Mouse (Mus musculus) limb, embryonic 15.5 days (tissue): ENCODE data around the gene Sart1. TPM values are rescaled to one million over a fixed set of nuclear protein-coding genes. Genes with fewer than 3 reads are reported as not detected.
A peak's percentile ranks its signal among the peaks of the same experiment; 100 is the strongest.

ENCODE experiments used
- ATAC-seq: fragments of 200-750 bp; cut with Nextera tagmentation; 2 replicates; pipeline ENCODE4 v1.8.0; 2017; ENCODE audit warnings: low read depth, moderate TSS enrichment; ENCODE audit not compliant: insufficient number of reproducible peaks, low FRiP score, low TSS enrichment
- H3K27ac ChIP-seq: fragments of 300-500 bp; sonication (generic); 2 replicates; pipeline ENCODE4 v1.5.1; 2015; ENCODE audit warnings: moderate library complexity, mild to moderate bottlenecking, inconsistent platforms
- H3K27me3 ChIP-seq: fragments of 300-500 bp; sonication (generic); 2 replicates; pipeline ENCODE4 v1.6.1; 2015; ENCODE audit warnings: inconsistent platforms
- H3K36me3 ChIP-seq: fragments of 300-500 bp; sonication (generic); 2 replicates; pipeline ENCODE4 v1.6.1; 2015; ENCODE audit warnings: inconsistent platforms
- H3K4me1 ChIP-seq: fragments of 300-500 bp; sonication (generic); 2 replicates; pipeline ENCODE4 v1.6.1; 2015; ENCODE audit warnings: inconsistent platforms
- H3K4me2 ChIP-seq: fragments of 300-500 bp; sonication (generic); 2 replicates; pipeline ENCODE4 v1.6.1; 2015; ENCODE audit warnings: mild to moderate bottlenecking, inconsistent platforms
- H3K4me3 ChIP-seq: fragments of 300-500 bp; sonication (generic); 2 replicates; pipeline ENCODE4 v1.5.1; 2015; ENCODE audit warnings: mild to moderate bottlenecking, inconsistent platforms
- H3K9ac ChIP-seq: fragments of 300-500 bp; sonication (generic); 2 replicates; pipeline ENCODE4 v1.6.1; 2015; ENCODE audit warnings: inconsistent platforms
- H3K9me3 ChIP-seq: fragments of 300-500 bp; sonication (generic); 2 replicates; pipeline ENCODE4 v1.6.1; 2016; ENCODE audit warnings: inconsistent platforms
- WGBS: fragments of 180-500 bp; shearing (Covaris S2); methylation state at CpG from one replicate; pipeline ENCODE4 v1.1.7; 2015; 5-methylcytosine and 5-hydroxymethylcytosine counted together
- polyA plus RNA-seq: library from polyadenylated mRNA; unstranded; fragments of >200 nt; fragmentation: Nextera tagmentation; extraction: Ambion mirVana; gene quantifications from 2 replicates; pipeline ENCODE4 v1.2.1, GENCODE M21; 2015

Sart1 gene
- 67.0 and 72.1 TPM in 2 replicates for polyA plus RNA-seq

DNA sequence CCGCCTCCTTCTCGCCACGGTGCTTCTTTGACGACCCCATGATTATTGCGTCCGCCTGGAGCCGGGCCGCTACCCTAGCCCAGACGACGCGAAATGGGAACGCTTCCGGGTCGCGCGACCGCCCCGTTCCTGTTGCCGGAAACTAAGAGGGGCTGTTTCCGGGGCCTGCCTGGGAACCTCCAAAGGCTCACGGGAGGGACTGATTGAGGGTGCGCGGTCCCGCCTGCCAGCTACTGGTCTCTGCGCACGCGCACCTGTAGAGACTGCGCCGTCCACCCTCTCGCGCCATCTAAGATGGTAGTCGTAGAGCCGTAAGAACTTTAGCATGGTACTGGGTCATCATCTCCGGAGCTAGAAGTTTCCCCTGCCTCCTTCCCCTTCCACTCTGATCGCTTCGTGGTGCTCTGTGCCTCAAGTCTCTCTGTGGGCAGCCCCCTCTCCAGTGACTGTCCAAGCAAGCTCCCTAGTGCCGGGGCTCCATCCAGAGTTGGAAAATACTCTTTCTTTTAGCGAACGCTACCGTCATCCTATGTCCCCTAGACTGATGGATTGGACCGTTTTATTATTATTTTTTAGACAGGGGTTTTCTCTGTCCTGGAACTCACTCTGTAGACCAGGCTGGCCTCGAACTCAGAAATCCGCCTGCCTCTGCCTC, at the start of gene Sart1:
TSS of gene Sart1 (minus strand) at position 116 of the 655 bp plus-strand sequence.
- Histone ChIP-seq H3K36me3 (peaks cover 20% of the 10 kb centered on the region), H3K9me3 (no peaks in the 10 kb centered on the region), H3K4me2 (peak within 1 kb of the TSS; percentile 82), H3K4me1 (peaks cover 34% of the 10 kb centered on the region), H3K4me3 (peak within 1 kb of the TSS; percentile 99), H3K27ac (peak within 1 kb of the TSS; percentile 91), H3K9ac (peak within 1 kb of the TSS; percentile 99), H3K27me3 (no peaks in the 10 kb centered on the region)
- ATAC-seq = peak; percentile 94
- 1% methylated on average over 43 of the region's 43 CpGs for WGBS

- no peak for ATAC-seq
- H3K27me3 ChIP-seq = no peaks in the 10 kb centered on the region
- no peak overlapping the region for H3K9ac ChIP-seq
- H3K9me3 ChIP-seq = no peaks in the 10 kb centered on the region
- whole genome bisulfite sequencing = 61% methylated on average over 7 of the region's 7 CpGs
- H3K36me3 ChIP-seq = no peaks in the 10 kb centered on the region
- H3K27ac ChIP-seq = 0 out of 2 replicates have a peak overlapping the region, but pooled peaks have one; percentile 17
- H3K4me3 ChIP-seq = no peak overlapping the region
- 0 out of 2 replicates have a peak overlapping the region, but pooled peaks have one; percentile 67 for H3K4me2 ChIP-seq
- peaks cover 29% of the 10 kb centered on the region for H3K4me1 ChIP-seq
Measured at GRCm38 (mm10) chr19:5433951-5434350, 45.4 kb upstream of the Sart1 start.

GRCm38 (mm10) chr19:5432992-5433852, 44.7 kb upstream of the Sart1 start:
- peak overlapping the region; percentile 39; the same call in 1 of the 2 replicates for H3K9ac ChIP-seq
- WGBS = 3% methylated on average over 16 of the region's 16 CpGs
- H3K27ac ChIP-seq = peak overlapping the region; percentile 72
- peak overlapping the region; percentile 67 for H3K4me2 ChIP-seq
- H3K9me3 ChIP-seq = no peaks in the 10 kb centered on the region
- H3K36me3 ChIP-seq = peaks cover 3% of the 10 kb centered on the region; the same call in 1 of the 2 replicates
- no peaks in the 10 kb centered on the region for H3K27me3 ChIP-seq
- peak overlapping the region; percentile 26 for H3K4me3 ChIP-seq
- peaks cover 29% of the 10 kb centered on the region for H3K4me1 ChIP-seq
- peak; percentile 57; the same call in 1 of the 2 replicates for ATAC-seq

DNA sequence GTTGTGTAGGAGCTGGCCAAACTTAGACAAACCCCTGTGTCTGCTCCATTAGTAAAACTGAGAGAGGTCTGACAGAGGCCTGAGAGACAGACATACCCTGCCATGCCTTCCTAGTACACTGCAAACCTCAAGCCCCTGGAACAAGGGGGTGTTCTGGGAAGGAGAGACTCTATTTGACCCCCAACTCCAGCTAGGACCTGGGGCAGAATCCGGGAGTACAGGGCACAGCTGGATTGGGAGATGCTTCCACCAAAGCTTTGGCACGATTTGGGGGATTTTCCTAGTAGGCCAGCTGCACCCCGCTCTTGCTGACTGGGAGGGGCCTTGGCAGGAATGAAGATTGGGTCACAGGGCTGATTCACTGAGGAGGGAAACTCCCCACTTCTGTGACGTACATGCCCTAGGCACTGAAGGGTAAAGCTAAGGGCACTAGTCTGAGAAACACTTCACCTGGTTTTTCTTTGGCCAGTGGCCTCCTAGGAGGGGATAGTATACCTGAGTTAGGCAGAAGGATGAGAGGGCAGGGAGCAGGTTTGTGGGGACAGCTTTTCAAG, 43.5 kb upstream of the Sart1 start:
- H3K36me3 ChIP-seq = peaks cover 6% of the 10 kb centered on the region
- H3K4me1 ChIP-seq = peaks cover 32% of the 10 kb centered on the region
- H3K27ac ChIP-seq = peak overlapping the region; percentile 72; the same call in 1 of the 2 replicates
- no peak overlapping the region for H3K4me2 ChIP-seq
- H3K9me3 ChIP-seq = no peaks in the 10 kb centered on the region
- H3K27me3 ChIP-seq = no peaks in the 10 kb centered on the region
- no peak for ATAC-seq
- H3K9ac ChIP-seq = no peak overlapping the region
- 62% methylated on average over 4 of the region's 4 CpGs for WGBS
- no peak overlapping the region for H3K4me3 ChIP-seq

DNA sequence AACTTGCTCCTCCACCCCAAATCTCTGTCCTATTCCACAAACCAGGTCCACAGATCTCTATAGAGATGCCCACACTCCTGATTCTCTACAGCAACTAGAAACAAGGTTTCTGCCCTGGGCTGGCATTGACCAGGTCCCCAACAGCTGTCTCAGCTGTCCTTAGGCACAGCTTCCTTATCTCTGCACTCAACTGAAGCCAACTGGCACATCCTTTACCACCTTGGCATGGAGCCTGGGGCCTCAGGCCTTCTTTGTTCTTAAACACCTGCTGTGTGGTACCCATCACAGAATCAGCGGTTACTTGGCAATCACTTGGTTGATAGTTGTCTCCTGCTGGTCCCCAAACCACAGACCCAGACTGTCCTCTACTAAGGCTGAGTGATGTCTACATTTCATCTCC, 41.9 kb upstream of the Sart1 start:
- H3K4me2 ChIP-seq = no peak overlapping the region
- H3K9me3 ChIP-seq = no peaks in the 10 kb centered on the region
- H3K36me3 ChIP-seq = peaks cover 17% of the 10 kb centered on the region
- ATAC-seq = no peak
- H3K9ac ChIP-seq = no peak overlapping the region
- no peak overlapping the region for H3K4me3 ChIP-seq
- no peak overlapping the region for H3K27ac ChIP-seq
- H3K4me1 ChIP-seq = peaks cover 46% of the 10 kb centered on the region
- no peaks in the 10 kb centered on the region for H3K27me3 ChIP-seq
- WGBS = 82% methylated on average over 1 of the region's 1 CpGs

DNA sequence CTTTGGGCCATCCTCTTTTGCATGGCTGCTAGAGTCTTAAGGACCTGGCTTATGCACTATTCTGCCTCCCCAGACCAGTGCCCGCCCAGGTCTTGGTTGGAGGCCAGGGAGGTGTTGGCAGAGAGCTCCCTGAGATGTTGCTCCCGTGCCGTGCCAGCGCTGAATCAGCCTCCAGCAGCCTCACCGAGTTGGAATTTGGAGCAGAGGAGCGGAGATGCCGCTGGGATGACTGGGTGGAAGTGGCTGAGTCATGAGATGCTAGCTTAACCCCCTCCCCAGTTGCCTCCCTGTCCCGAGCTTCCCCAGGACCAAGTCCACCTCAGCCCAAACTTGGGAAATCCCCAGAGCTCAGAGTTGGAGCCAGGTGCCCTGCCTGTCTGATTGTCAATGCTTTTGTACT, 41.3 kb upstream of the Sart1 start:
- H3K4me3 ChIP-seq = no peak overlapping the region
- H3K4me2 ChIP-seq = no peak overlapping the region
- H3K36me3 ChIP-seq = peaks cover 17% of the 10 kb centered on the region
- H3K9ac ChIP-seq = no peak overlapping the region
- H3K27me3 ChIP-seq = no peaks in the 10 kb centered on the region
- no peak overlapping the region for H3K27ac ChIP-seq
- WGBS = 66% methylated on average over 8 of the region's 8 CpGs
- H3K4me1 ChIP-seq = peaks cover 46% of the 10 kb centered on the region
- no peak for ATAC-seq
- no peaks in the 10 kb centered on the region for H3K9me3 ChIP-seq

GRCm38 (mm10) chr19:5429219-5429618, 40.7 kb upstream of the Sart1 start:
- H3K4me1 ChIP-seq = peaks cover 45% of the 10 kb centered on the region
- no peak overlapping the region for H3K4me2 ChIP-seq
- H3K4me3 ChIP-seq = no peak overlapping the region
- no peaks in the 10 kb centered on the region for H3K27me3 ChIP-seq
- 79% methylated on average over 4 of the region's 4 CpGs for WGBS
- no peaks in the 10 kb centered on the region for H3K9me3 ChIP-seq
- H3K9ac ChIP-seq = no peak overlapping the region
- H3K27ac ChIP-seq = no peak overlapping the region
- ATAC-seq = no peak
- H3K36me3 ChIP-seq = peaks cover 17% of the 10 kb centered on the region

GRCm38 (mm10) chr19:5428083-5428482, 39.6 kb upstream of the Sart1 start:
- Histone ChIP-seq H3K9me3 (no peaks in the 10 kb centered on the region), H3K36me3 (peaks cover 18% of the 10 kb centered on the region), H3K4me3 (no peak overlapping the region), H3K4me2 (no peak overlapping the region), H3K27me3 (no peaks in the 10 kb centered on the region), H3K9ac (no peak overlapping the region), H3K4me1 (peaks cover 45% of the 10 kb centered on the region), H3K27ac (no peak overlapping the region)
- 63% methylated on average over 2 of the region's 2 CpGs for WGBS
- no peak for ATAC-seq

- Histone ChIP-seq H3K27me3 (no peaks in the 10 kb centered on the region), H3K4me1 (peaks cover 43% of the 10 kb centered on the region), H3K4me2 (peak overlapping the region; percentile 64; the same call in 1 of the 2 replicates), H3K9ac (0 out of 2 replicates have a peak overlapping the region, but pooled peaks have one; percentile 14), H3K36me3 (peaks cover 31% of the 10 kb centered on the region), H3K27ac (no peak overlapping the region), H3K9me3 (no peaks in the 10 kb centered on the region), H3K4me3 (peak overlapping the region; percentile 81)
- WGBS = 91% methylated on average over 13 of the region's 13 CpGs
- no peak for ATAC-seq
Measured at GRCm38 (mm10) chr19:5426640-5427290, 38.3 kb upstream of the Sart1 start.

GRCm38 (mm10) chr19:5425906-5426565, 37.5 kb upstream of the Sart1 start:
- Histone ChIP-seq H3K27ac (peak overlapping the region; percentile 88), H3K9ac (peak overlapping the region; percentile 89), H3K9me3 (no peaks in the 10 kb centered on the region), H3K36me3 (peaks cover 34% of the 10 kb centered on the region), H3K27me3 (no peaks in the 10 kb centered on the region), H3K4me1 (peaks cover 44% of the 10 kb centered on the region), H3K4me3 (peak overlapping the region; percentile 81), H3K4me2 (peak overlapping the region; percentile 64)
- no peak for ATAC-seq
- 83% methylated on average over 18 of the region's 18 CpGs for WGBS
